Mouse (Mus musculus) stomach, embryonic 16.5 days (tissue): Measurements from ENCODE around the gene Tyr. TPM values are rescaled to one million over a fixed set of nuclear protein-coding genes. Genes with fewer than 3 reads are reported as not detected.
"Not testable (repeated sequence)": the region's sequence is repeated elsewhere in the genome, so short reads cannot be mapped to it uniquely, and the experiment has no call there.

Source experiments
- ATAC-seq: fragments of 200-750 bp; cut with Nextera tagmentation; 2 replicates; pipeline ENCODE4 v1.8.0; 2017; ENCODE audit warnings: moderate number of reproducible peaks, moderate TSS enrichment; ENCODE audit not compliant: insufficient read depth, low FRiP score
- H3K27ac ChIP-seq: fragments of 300-500 bp; sonication (generic); 2 replicates; pipeline ENCODE4 v1.5.1; 2014; ENCODE audit warnings: low read length
- H3K27me3 ChIP-seq: fragments of 300-500 bp; sonication (generic); 2 replicates; pipeline ENCODE4 v1.6.1; 2014; ENCODE audit warnings: low read length, control low read depth, mixed read lengths; ENCODE audit not compliant: control insufficient read depth, insufficient read depth
- H3K36me3 ChIP-seq: fragments of 300-500 bp; sonication (generic); 2 replicates; pipeline ENCODE4 v1.6.1; 2014; ENCODE audit warnings: low read length; ENCODE audit not compliant: control insufficient read depth, insufficient read depth
- H3K4me1 ChIP-seq: fragments of 300-500 bp; sonication (generic); 2 replicates; pipeline ENCODE4 v1.6.1; 2014; ENCODE audit warnings: low read length, control low read depth, mixed read lengths; ENCODE audit not compliant: control insufficient read depth, insufficient read depth
- H3K4me2 ChIP-seq: fragments of 300-500 bp; sonication (generic); 2 replicates; pipeline ENCODE4 v1.6.1; 2014; ENCODE audit warnings: low read depth, low read length, mixed read lengths
- H3K4me3 ChIP-seq: fragments of 300-500 bp; sonication (generic); replicated peaks from 2 replicates; pipeline ENCODE4 v1.5.1; 2014; ENCODE audit warnings: mild to moderate bottlenecking, low read length
- H3K9ac ChIP-seq: fragments of 300-500 bp; sonication (generic); 2 replicates; pipeline ENCODE4 v1.6.1; 2014; ENCODE audit warnings: low read length
- H3K9me3 ChIP-seq: fragments of 300-500 bp; sonication (generic); replicated peaks from 2 replicates; pipeline ENCODE4 v1.6.1; 2016; ENCODE audit warnings: low read length, control low read depth; ENCODE audit not compliant: control insufficient read depth
- WGBS: fragments of 180-500 bp; shearing (Covaris S2); extraction: QIAGEN DNeasy Blood & Tissue Kit; methylation state at CpG from one replicate; pipeline ENCODE4 v1.1.7; 2014; 5-methylcytosine and 5-hydroxymethylcytosine counted together
- polyA plus RNA-seq: library from polyadenylated mRNA; unstranded; fragments of >200 nt; fragmentation: Nextera tagmentation; extraction: Ambion mirVana; gene quantifications from 2 replicates; pipeline ENCODE4 v1.2.1, GENCODE M21; 2015

The Tyr gene
- not detected in 2 replicates for polyA plus RNA-seq

DNA sequence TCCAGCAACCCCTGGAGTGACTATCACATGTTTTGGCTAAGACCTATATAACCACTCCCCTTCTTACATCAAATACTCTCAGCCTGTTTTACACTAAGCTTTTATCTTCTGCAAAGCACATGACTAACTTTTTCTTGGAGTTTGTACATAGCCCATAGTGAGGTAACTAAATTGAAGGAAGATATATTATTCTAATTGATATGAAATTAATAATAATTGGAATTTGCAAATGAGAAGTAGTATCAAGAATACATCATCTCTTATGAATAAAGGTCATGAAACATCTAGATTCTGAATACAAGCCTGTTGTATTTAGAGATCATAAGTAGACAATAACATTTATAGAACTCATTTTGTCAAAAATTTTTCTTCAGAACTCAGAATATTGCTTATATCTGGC, at the start of gene Tyr:
Gene Tyr, minus strand, starts transcription at position 101 of the 400 bp plus-strand sequence.
- Histone ChIP-seq H3K27me3 (no peaks in the 10 kb centered on the region), H3K4me3 (no peak within 1 kb of the TSS), H3K9ac (no peak within 1 kb of the TSS), H3K4me2 (no peak within 1 kb of the TSS), H3K4me1 (no peaks in the 10 kb centered on the region), H3K9me3 (no peaks in the 10 kb centered on the region), H3K27ac (no peak within 1 kb of the TSS), H3K36me3 (no peaks in the 10 kb centered on the region)
- ATAC-seq: no peak

DNA sequence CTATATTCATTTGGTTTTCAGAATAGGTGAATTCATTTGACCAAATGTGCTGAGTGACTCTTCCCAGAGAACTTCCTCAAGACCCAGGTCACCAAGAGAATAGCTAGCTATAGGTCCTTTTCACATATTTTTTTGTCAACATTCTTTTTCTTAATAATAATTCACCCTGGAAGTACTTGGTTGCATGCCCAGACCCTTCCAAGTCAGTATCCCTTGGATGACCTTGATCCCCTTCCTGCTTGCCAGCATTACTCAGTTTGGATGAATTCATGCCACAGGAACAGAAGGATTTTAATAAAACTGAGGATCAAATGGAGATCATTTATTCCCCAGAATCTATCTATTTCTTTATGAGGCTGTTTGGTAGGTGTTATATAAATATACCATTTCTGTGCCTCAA, 45.7 kb upstream of the Tyr start:
- Histone ChIP-seq H3K4me1 (no peaks in the 10 kb centered on the region), H3K4me2 (no peak overlapping the region), H3K27ac (no peak overlapping the region)

DNA sequence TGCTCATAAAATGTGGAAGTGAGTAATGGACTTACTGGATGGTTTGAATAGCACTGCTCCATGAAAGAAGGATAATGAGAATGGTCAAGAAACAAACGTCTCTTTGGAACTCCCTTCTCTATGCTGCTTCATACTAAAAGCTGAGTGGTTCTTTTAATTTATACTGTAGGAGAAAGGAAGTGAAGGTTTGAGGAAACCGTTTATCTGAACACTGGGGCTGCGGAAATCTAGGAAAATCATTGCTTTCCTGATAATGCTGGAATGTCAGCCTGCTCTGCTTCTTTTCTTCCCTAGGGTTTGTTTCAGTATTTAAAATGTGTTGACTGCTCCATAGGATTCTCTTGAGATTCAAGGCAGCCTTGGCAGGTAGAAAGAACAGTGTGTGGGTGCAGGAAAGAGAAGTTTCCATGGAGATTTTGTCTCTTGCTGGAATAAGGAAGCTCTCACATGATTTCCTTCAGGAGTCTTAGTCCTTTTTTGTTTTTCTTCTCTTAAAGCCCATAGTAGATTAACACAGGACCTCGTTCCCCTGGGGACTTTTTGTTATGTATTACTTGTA, 891 bp upstream of the Tyr start:
- Histone ChIP-seq H3K36me3 (no peaks in the 10 kb centered on the region), H3K4me2 (no peak overlapping the region), H3K4me3 (no peak overlapping the region), H3K9ac (no peak overlapping the region), H3K9me3 (no peaks in the 10 kb centered on the region), H3K27ac (no peak overlapping the region), H3K27me3 (no peaks in the 10 kb centered on the region), H3K4me1 (no peaks in the 10 kb centered on the region)
- WGBS: 14% methylated on average over 4 of the region's 4 CpGs
- ATAC-seq: no peak

More for the DNA sequence above, 45.7 kb upstream of the Tyr start:
- no peaks in the 10 kb centered on the region for H3K9me3 ChIP-seq
- no peaks in the 10 kb centered on the region for H3K27me3 ChIP-seq
- H3K4me3 ChIP-seq: no peak overlapping the region
- no peaks in the 10 kb centered on the region for H3K36me3 ChIP-seq
- no peak overlapping the region for H3K9ac ChIP-seq
- ATAC-seq: no peak

DNA sequence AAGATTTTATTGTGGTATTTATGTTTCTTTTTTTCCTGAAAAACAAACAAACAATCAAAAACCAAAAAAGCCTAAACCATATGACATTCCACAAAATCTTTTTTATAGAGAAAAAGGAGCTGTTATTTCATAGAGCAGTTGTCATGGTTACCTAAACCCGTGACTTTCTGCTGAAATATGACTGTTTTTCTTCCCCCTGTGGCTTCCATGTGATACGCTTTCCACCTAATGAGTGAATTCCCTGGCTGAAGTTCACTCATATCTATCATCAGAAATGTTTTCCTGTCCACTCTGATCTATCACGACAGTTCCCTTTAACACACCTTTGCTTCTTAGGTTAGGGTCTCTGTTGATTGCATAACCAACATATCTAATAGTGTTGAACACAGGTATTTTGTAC, 5.3 kb downstream of the Tyr start:
- Histone ChIP-seq H3K27me3 (no peaks in the 10 kb centered on the region), H3K9ac (no peak overlapping the region), H3K4me2 (no peak overlapping the region), H3K4me3 (no peak overlapping the region), H3K4me1 (no peaks in the 10 kb centered on the region), H3K36me3 (no peaks in the 10 kb centered on the region), H3K27ac (no peak overlapping the region), H3K9me3 (no peaks in the 10 kb centered on the region)
- 69% methylated on average over 3 of the region's 3 CpGs for WGBS
- no peak for ATAC-seq

DNA sequence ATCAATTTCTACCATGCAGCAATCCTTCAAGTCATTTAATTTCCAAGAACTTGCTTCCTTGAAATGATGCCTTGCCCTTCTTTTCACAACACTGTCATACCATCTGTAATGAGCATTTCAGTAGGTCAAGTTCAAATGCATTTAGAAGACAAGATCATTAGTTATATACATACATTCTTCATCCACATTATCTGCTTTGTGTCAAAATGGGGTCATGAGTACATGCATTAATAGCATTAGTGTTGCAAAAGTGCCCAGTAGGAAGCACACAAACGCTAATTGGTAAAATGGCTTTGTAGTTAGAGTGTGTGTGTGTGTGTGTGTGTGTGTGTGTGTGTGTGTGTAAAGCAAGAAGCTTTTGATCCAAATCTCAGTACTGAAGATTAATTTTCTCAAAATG, 80.0 kb downstream of the Tyr start:
- H3K36me3 ChIP-seq: no peaks in the 10 kb centered on the region
- H3K4me3 ChIP-seq: no peak overlapping the region
- no peak overlapping the region for H3K27ac ChIP-seq
- WGBS: 15% methylated on average over 1 of the region's 1 CpGs
- H3K4me2 ChIP-seq: no peak overlapping the region
- H3K9me3 ChIP-seq: no peaks in the 10 kb centered on the region
- H3K9ac ChIP-seq: no peak overlapping the region
- H3K4me1 ChIP-seq: no peaks in the 10 kb centered on the region
- ATAC-seq: no peak
- H3K27me3 ChIP-seq: no peaks in the 10 kb centered on the region

DNA sequence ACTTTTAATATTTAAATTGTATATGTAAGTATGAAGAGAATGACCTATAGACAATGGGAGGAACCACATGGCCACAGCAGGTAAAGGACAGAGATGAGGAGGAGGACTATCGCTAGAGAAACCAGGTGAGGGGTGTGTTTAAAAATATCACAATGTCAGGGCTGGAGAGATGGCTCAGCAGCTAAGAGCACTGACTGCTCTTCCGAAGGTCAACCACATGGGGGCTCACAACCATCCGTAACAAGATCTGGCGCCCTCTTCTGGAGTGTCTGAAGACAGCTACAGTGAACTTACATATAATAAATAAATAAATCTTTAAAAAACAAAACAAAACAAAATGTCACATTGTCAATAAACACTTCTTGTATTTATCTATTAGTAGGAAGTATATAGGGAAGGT, 81.9 kb downstream of the Tyr start:
- not testable (repeated sequence) for H3K4me3 ChIP-seq, ATAC-seq, H3K4me2 ChIP-seq, H3K27me3 ChIP-seq, H3K9me3 ChIP-seq, H3K36me3 ChIP-seq, H3K4me1 ChIP-seq, H3K27ac ChIP-seq, H3K9ac ChIP-seq
- WGBS: 10% methylated on average over 4 of the region's 4 CpGs

DNA sequence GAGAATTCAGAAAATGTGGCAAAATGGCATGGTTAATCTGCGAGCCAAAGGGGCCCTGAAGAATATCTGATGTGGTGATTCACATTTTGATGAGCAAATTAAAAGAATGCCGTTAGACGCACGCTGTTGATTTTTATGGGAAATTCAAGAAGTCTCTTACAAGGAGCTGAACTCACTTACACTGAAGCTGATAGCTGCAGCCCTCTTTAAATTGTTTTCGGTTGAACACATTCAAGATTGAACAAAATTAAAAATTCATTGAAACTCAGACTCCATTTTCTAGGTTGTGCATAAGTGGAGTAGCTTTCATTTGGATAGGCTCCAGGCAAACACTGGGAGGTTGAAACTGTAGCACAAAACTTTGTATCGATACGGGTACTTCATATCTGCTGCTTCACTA, 96.3 kb downstream of the Tyr start:
- Histone ChIP-seq H3K4me3 (no peak overlapping the region), H3K9ac (no peak overlapping the region), H3K36me3 (no peaks in the 10 kb centered on the region), H3K4me1 (no peaks in the 10 kb centered on the region), H3K27me3 (no peaks in the 10 kb centered on the region), H3K4me2 (no peak overlapping the region), H3K27ac (no peak overlapping the region), H3K9me3 (no peaks in the 10 kb centered on the region)
- ATAC-seq: no peak
- WGBS: 93% methylated on average over 7 of the region's 7 CpGs

DNA sequence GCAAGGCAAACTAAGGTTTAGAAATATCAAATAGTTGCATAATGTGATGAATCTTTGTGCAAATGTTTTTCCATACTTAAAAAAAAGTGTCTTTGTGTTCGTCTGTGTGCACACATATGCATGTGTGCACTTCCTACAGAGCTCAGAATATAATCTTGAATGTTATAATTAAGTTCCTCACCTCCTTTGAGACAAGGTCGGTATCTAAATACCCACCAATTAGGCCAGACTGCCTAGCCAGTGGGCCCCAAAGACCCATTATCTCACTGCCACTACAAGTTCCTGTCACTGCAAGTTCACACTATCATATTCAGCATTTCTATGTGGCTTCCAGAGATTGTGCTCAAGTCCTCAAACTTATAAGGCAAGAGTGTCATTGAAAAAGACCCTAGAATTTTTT, 118.4 kb downstream of the Tyr start:
- Histone ChIP-seq H3K4me3 (no peak overlapping the region), H3K36me3 (no peaks in the 10 kb centered on the region), H3K4me2 (no peak overlapping the region), H3K9me3 (no peaks in the 10 kb centered on the region), H3K9ac (no peak overlapping the region), H3K27me3 (no peaks in the 10 kb centered on the region), H3K4me1 (no peaks in the 10 kb centered on the region), H3K27ac (no peak overlapping the region)
- 63% methylated on average over 2 of the region's 2 CpGs for WGBS
- no peak for ATAC-seq
